Mouse (Mus musculus) CH12.LX (cell line): ENCODE data around the gene Trappc2. TPM values are rescaled to one million over a fixed set of nuclear protein-coding genes. Genes with fewer than 3 reads are reported as not detected.

Experiments used
- DNase-seq: peaks from one replicate; pipeline ENCODE4 v3.0.0-alpha.2; 2013; ENCODE audit errors: extremely low read depth
- H3K27ac ChIP-seq: 2 replicates; pipeline ENCODE4 v1.5.1; 2012; ENCODE audit warnings: low read depth, mild to moderate bottlenecking, control low read depth, moderate library complexity; ENCODE audit not compliant: insufficient read depth
- H3K27me3 ChIP-seq: replicated peaks from 2 replicates; pipeline ENCODE3; 2012; ENCODE audit warnings: inconsistent platforms
- H3K36me3 ChIP-seq, 2 experiments: replicated peaks in 1 of 2; 2 replicates each; pipeline versions ENCODE3 to v1.6.1; 2012; ENCODE audit warnings: inconsistent platforms in 1 of 2, low read length in 1 of 2, mild to moderate bottlenecking in 1 of 2, mixed read lengths in 1 of 2, moderate library complexity in 1 of 2; ENCODE audit not compliant: control insufficient read depth in 1 of 2, insufficient read depth in 1 of 2
- H3K4me1 ChIP-seq, 2 experiments: 2 replicates each; pipeline ENCODE4 v1.6.1; 2012; ENCODE audit warnings: inconsistent platforms in 1 of 2, moderate library complexity in 1 of 2; ENCODE audit not compliant: insufficient read depth in 2 of 2, control insufficient read depth in 1 of 2
- H3K4me2 ChIP-seq: 2 replicates; pipeline ENCODE4 v1.6.1; 2012; ENCODE audit warnings: low read depth, mild to moderate bottlenecking, control low read depth; ENCODE audit not compliant: poor library complexity, insufficient read depth, severe bottlenecking
- H3K4me3 ChIP-seq, 3 experiments: fragments of 150-350 bp in 1 of 3; sonication (generic) in 1 of 3; replicated peaks in 1 of 3; 2 replicates each; pipeline versions ENCODE3 to v1.5.1; 2011 to 2012; ENCODE audit warnings: low read depth in 2 of 3, low read length in 2 of 3, mild to moderate bottlenecking in 2 of 3, moderate library complexity in 2 of 3, control low read depth in 1 of 3, improper control_type of control experiment in 1 of 3, inconsistent platforms in 1 of 3, mixed read lengths in 1 of 3; ENCODE audit not compliant: poor library complexity in 1 of 3
- H3K79me2 ChIP-seq: replicated peaks from 2 replicates; pipeline ENCODE4 v1.6.1; 2012; ENCODE audit warnings: mild to moderate bottlenecking, moderate library complexity; ENCODE audit not compliant: control insufficient read depth, poor library complexity, insufficient read depth, severe bottlenecking; ENCODE audit errors: extremely low read depth
- H3K9ac ChIP-seq: 2 replicates; pipeline ENCODE4 v1.6.1; 2012; ENCODE audit warnings: low read depth, mild to moderate bottlenecking, control low read depth, moderate library complexity; ENCODE audit not compliant: insufficient read depth
- H3K9me3 ChIP-seq: replicated peaks from 2 replicates; pipeline ENCODE3; 2012; ENCODE audit warnings: low read length, inconsistent platforms, mixed read lengths
- CHD2 ChIP-seq: IDR thresholded peaks from 2 replicates; pipeline ENCODE4 v1.6.1; 2011; ENCODE audit warnings: low read length, improper control_type of control experiment
- CTCF ChIP-seq, 2 experiments: IDR thresholded peaks in 1 of 2; conservative IDR thresholded peaks in 1 of 2; 2 replicates each; pipeline ENCODE4 v1.5.1; 2011 to 2012; ENCODE audit warnings: low read depth in 2 of 2, low read length in 2 of 2, improper control_type of control experiment in 1 of 2, inconsistent platforms in 1 of 2, mild to moderate bottlenecking in 1 of 2, moderate library complexity in 1 of 2
- E2F4 ChIP-seq: IDR thresholded peaks from 2 replicates; pipeline ENCODE4 v1.6.1; 2011; ENCODE audit warnings: low read depth, low read length, improper control_type of control experiment; ENCODE audit not compliant: insufficient replicate concordance
- ELF1 ChIP-seq: IDR thresholded peaks from 2 replicates; pipeline ENCODE4 v1.6.1; 2014; ENCODE audit warnings: low read depth, mild to moderate bottlenecking, inconsistent platforms, low read length, improper control_type of control experiment
- EP300 ChIP-seq: IDR thresholded peaks from 2 replicates; pipeline ENCODE4 v1.6.1; 2011; ENCODE audit warnings: low read length, improper control_type of control experiment
- HCFC1 ChIP-seq: IDR thresholded peaks from 2 replicates; pipeline ENCODE4 v1.6.1; 2012; ENCODE audit warnings: low read depth, mild to moderate bottlenecking, inconsistent platforms, low read length, improper control_type of control experiment
- IRF4 ChIP-seq: IDR thresholded peaks from 2 replicates; pipeline ENCODE4 v1.6.1; 2014; ENCODE audit warnings: low read depth, mild to moderate bottlenecking, inconsistent platforms, low read length, improper control_type of control experiment
- JUN ChIP-seq: IDR thresholded peaks from 2 replicates; pipeline ENCODE4 v1.6.1; 2011; ENCODE audit warnings: low read depth, mild to moderate bottlenecking, low read length, improper control_type of control experiment, moderate library complexity; ENCODE audit not compliant: insufficient read depth
- MAFK ChIP-seq: IDR thresholded peaks from 2 replicates; pipeline ENCODE4 v1.6.1; 2011; ENCODE audit warnings: low read length, improper control_type of control experiment; ENCODE audit not compliant: insufficient replicate concordance
- MAX ChIP-seq: IDR thresholded peaks from 2 replicates; pipeline ENCODE4 v1.6.1; 2011; ENCODE audit warnings: low read length, improper control_type of control experiment
- MAZ ChIP-seq: IDR thresholded peaks from 2 replicates; pipeline ENCODE4 v1.6.1; 2012; ENCODE audit warnings: low read depth, mild to moderate bottlenecking, inconsistent platforms, low read length, improper control_type of control experiment, moderate library complexity
- MEF2A ChIP-seq: IDR thresholded peaks from 2 replicates; pipeline ENCODE4 v1.6.1; 2014; ENCODE audit warnings: low read depth, mild to moderate bottlenecking, inconsistent platforms, low read length, improper control_type of control experiment, borderline replicate concordance
- MXI1 ChIP-seq: IDR thresholded peaks from 2 replicates; pipeline ENCODE4 v1.6.1; 2011; ENCODE audit warnings: mild to moderate bottlenecking, low read depth, low read length, improper control_type of control experiment
- MYC ChIP-seq: IDR thresholded peaks from 2 replicates; pipeline ENCODE4 v1.6.1; 2011; ENCODE audit warnings: low read depth, mild to moderate bottlenecking, improper control_type of control experiment, low read length
- NRF1 ChIP-seq: IDR thresholded peaks from 2 replicates; pipeline ENCODE4 v1.6.1; 2014; ENCODE audit warnings: low read depth, mild to moderate bottlenecking, inconsistent platforms, low read length, improper control_type of control experiment, moderate library complexity
- PAX5 ChIP-seq: IDR thresholded peaks from 2 replicates; pipeline ENCODE4 v1.6.1; 2012; ENCODE audit warnings: low read length, inconsistent platforms, mixed read lengths
- POLR2A ChIP-seq: IDR thresholded peaks from 2 replicates; pipeline ENCODE4 v1.6.1; 2011; ENCODE audit warnings: low read depth, mild to moderate bottlenecking, improper control_type of control experiment, low read length
- RAD21 ChIP-seq: IDR thresholded peaks from 2 replicates; pipeline ENCODE4 v1.6.1; 2011; ENCODE audit warnings: low read depth, mild to moderate bottlenecking, low read length, improper control_type of control experiment, moderate library complexity
- SMC3 ChIP-seq: IDR thresholded peaks from 2 replicates; pipeline ENCODE4 v1.6.1; 2011; ENCODE audit warnings: low read depth, low read length, improper control_type of control experiment
- TBP ChIP-seq: conservative IDR thresholded peaks from 2 replicates; pipeline ENCODE4 v1.6.1; 2011; ENCODE audit warnings: low read depth, low read length, improper control_type of control experiment
- TCF12 ChIP-seq: IDR thresholded peaks from 2 replicates; pipeline ENCODE4 v1.6.1; 2014; ENCODE audit warnings: low read depth, mild to moderate bottlenecking, inconsistent platforms, low read length, improper control_type of control experiment
- USF1 ChIP-seq: IDR thresholded peaks from 2 replicates; pipeline ENCODE4 v1.6.1; 2014; ENCODE audit warnings: low read depth, mild to moderate bottlenecking, inconsistent platforms, low read length, improper control_type of control experiment
- ZNF384 ChIP-seq: IDR thresholded peaks from 2 replicates; pipeline ENCODE4 v1.6.1; 2012; ENCODE audit warnings: low read depth, low read length, improper control_type of control experiment, inconsistent platforms
- dilution Hi-C: fragments of 300-500 bp; cut with MboI; formaldehyde crosslinking; loops from 2 replicates; pipeline ENCODE4 v1.14.3; 2020; ENCODE audit warnings: low sequenced_read_pairs; ENCODE audit not compliant: extremely low pct_unique_long_range_greater_than_20kb, extremely low pct_ligation_motif_present
- in situ Hi-C: fragments of 300-500 bp; cut with MboI; formaldehyde crosslinking; loops from 3 replicates; pipeline ENCODE4 v1.14.3; 2019; ENCODE audit warnings: low sequenced_read_pairs, low pct_ligation_motif_present, low pct_unique_long_range_greater_than_20kb, mixed read lengths
- polyA plus RNA-seq: library from polyadenylated mRNA; unstranded; fragments of >175 nt; gene quantifications from 2 replicates; pipeline ENCODE4 v1.2.1, GENCODE M21; 2012; ENCODE audit warnings: low read depth; ENCODE audit not compliant: insufficient read length
- total RNA-seq, 2 experiments: library from RNA; depleted of rRNA; stranded (reverse); fragments of 300-350 nt in 1 of 2; fragments of >200 nt in 1 of 2; gene quantifications; 2 replicates each; pipeline ENCODE4 v1.2.3; 2012 to 2014

Gene Trappc2
- total and polyA plus RNA-seq, 3 experiments, result 3.0 to 12.0 (median 5.1) TPM

GRCm38 (mm10) chrX:166407865-166408264 lies 32.5 kb upstream of the Trappc2 start:
- no peaks in the 10 kb centered on the region for H3K4me1 ChIP-seq
- no peaks in the 10 kb centered on the region for H3K27me3 ChIP-seq
- H3K36me3 ChIP-seq, result peaks cover 29 to 57% of the 10 kb centered on the region in 2 experiments
- no peak overlapping the region for H3K4me2 ChIP-seq
- no peak for TF ChIP-seq EP300
- no peak for TF ChIP-seq CHD2
- TF ChIP-seq NRF1, result no peak
- no peak for TF ChIP-seq MAFK
- TF ChIP-seq E2F4, result no peak
- no peak for TF ChIP-seq SMC3
- TF ChIP-seq, all 38 proteins: peak for 0
- H3K9me3 ChIP-seq, result no peaks in the 10 kb centered on the region
- H3K27ac ChIP-seq, result no peak overlapping the region
- dilution Hi-C loops (no loop called here), in situ Hi-C loops (no loop called here)
- no peaks in the 10 kb centered on the region for H3K79me2 ChIP-seq
- no peak overlapping the region for H3K9ac ChIP-seq
- no peak for DNase-seq
- H3K4me3 ChIP-seq, result no peak overlapping the region

GRCm38 (mm10) chrX:166416196-166416595 lies 24.2 kb upstream of the Trappc2 start:
- dilution Hi-C loops (no loop called here), in situ Hi-C loops (no loop called here)
- peak; percentile 42 for DNase-seq
- no peak overlapping the region for H3K4me2 ChIP-seq
- no peaks in the 10 kb centered on the region for H3K27me3 ChIP-seq
- H3K27ac ChIP-seq, result no peak overlapping the region
- no peaks in the 10 kb centered on the region for H3K9me3 ChIP-seq
- H3K9ac ChIP-seq, result no peak overlapping the region
- no peaks in the 10 kb centered on the region for H3K4me1 ChIP-seq
- peak; percentile 24; the same call in 1 of the 2 replicates for TF ChIP-seq SMC3
- TF ChIP-seq CTCF (conservative IDR thresholded peaks at IDR 0.05 in 1 of 2, IDR thresholded peaks at IDR 0.05 in 1 of 2; ENCODE audit: low read depth in 2 of 2, low read length in 2 of 2), result peak; percentile 15 to 49; a peak in 2 of 4 replicates
- no peak for TF ChIP-seq JUN
- no peak for TF ChIP-seq TBP
- TF ChIP-seq MYC, result no peak
- H3K4me3 ChIP-seq, result no peak overlapping the region
- peaks cover 0 to 16% of the 10 kb centered on the region in 2 experiments for H3K36me3 ChIP-seq
- no peaks in the 10 kb centered on the region for H3K79me2 ChIP-seq

- dilution Hi-C loops, result no loop called here
- Histone ChIP-seq H3K36me3 (peaks cover 4 to 29% of the 10 kb centered on the region in 2 experiments), H3K4me3 (no peak overlapping the region), H3K4me1 (peaks cover 0 to 9% of the 10 kb centered on the region in 2 experiments; a peak in 1 of 4 replicates), H3K79me2 (no peaks in the 10 kb centered on the region), H3K27me3 (no peaks in the 10 kb centered on the region), H3K4me2 (no peak overlapping the region), H3K27ac (no peak overlapping the region), H3K9ac (no peak overlapping the region), H3K9me3 (no peaks in the 10 kb centered on the region)
- in situ Hi-C loops, result no loop called here
- TF ChIP-seq PAX5, result no peak
- TF ChIP-seq MEF2A, result no peak
- no peak for TF ChIP-seq MAZ
- no peak for TF ChIP-seq HCFC1
- TF ChIP-seq RAD21, result no peak
- TF ChIP-seq IRF4, result no peak
- TF ChIP-seq MXI1, result no peak
- TF ChIP-seq TCF12, result no peak
- no peak for TF ChIP-seq POLR2A
- TF ChIP-seq USF1, result no peak
- no peak for TF ChIP-seq MAX
- TF ChIP-seq ZNF384, result no peak
- TF ChIP-seq CTCF (conservative IDR thresholded peaks at IDR 0.05 in 1 of 2, IDR thresholded peaks at IDR 0.05 in 1 of 2; ENCODE audit: low read depth in 2 of 2, low read length in 2 of 2), result no peak
- no peak for TF ChIP-seq NRF1
- no peak for TF ChIP-seq ELF1
- no peak for DNase-seq
Measured at GRCm38 (mm10) chrX:166434812-166435211, 5.6 kb upstream of the Trappc2 start.
